Mouse (Mus musculus) olfactory bulb, adult 2 months (tissue): ENCODE results near the gene Crtac1.

Experiments used
- CTCF ChIP-seq: fragments of 200-500 bp; IDR thresholded peaks from 2 replicates; pipeline ENCODE4 v1.5.1; 2012; ENCODE audit warnings: low read depth, mild to moderate bottlenecking, low read length, moderate library complexity; ENCODE audit not compliant: insufficient read depth
- POLR2A ChIP-seq: fragments of 200-500 bp; IDR thresholded peaks from 2 replicates; pipeline ENCODE4 v1.6.1; 2012; ENCODE audit warnings: mild to moderate bottlenecking, low read depth, low read length, moderate library complexity; ENCODE audit not compliant: insufficient read depth

GRCm38 (mm10) chr19:42355476-42355875 is 76.1 kb downstream of the Crtac1 start:
- no peak for TF ChIP-seq CTCF
- no peak for TF ChIP-seq POLR2A
